Mouse (Mus musculus) liver, embryonic 14.5 days (tissue): ENCODE results near the gene Vma21. TPM values are rescaled to one million over a fixed set of nuclear protein-coding genes. Genes with fewer than 3 reads are reported as not detected.
A peak's percentile ranks its signal among the peaks of the same experiment; 100 is the strongest.

Experiments
- ATAC-seq: fragments of 200-750 bp; cut with Nextera tagmentation; 2 replicates; pipeline ENCODE4 v1.8.0; 2017; ENCODE audit warnings: moderate number of reproducible peaks, mild to moderate bottlenecking, moderate library complexity; ENCODE audit not compliant: insufficient read depth
- DNase-seq, 3 experiments: peaks; one replicate each; pipeline ENCODE4 v3.0.0-alpha.2; 2012 to 2013; ENCODE audit warnings: low read depth in 3 of 3, low spot score in 3 of 3
- H3K27ac ChIP-seq: fragments of 300-500 bp; sonication (generic); 2 replicates; pipeline ENCODE4 v1.5.1; 2014; ENCODE audit warnings: moderate library complexity, mild to moderate bottlenecking, control low read depth, inconsistent platforms
- H3K27me3 ChIP-seq: fragments of 300-500 bp; sonication (generic); 2 replicates; pipeline ENCODE4 v1.6.1; 2014; ENCODE audit warnings: mild to moderate bottlenecking, low read length, moderate library complexity; ENCODE audit not compliant: control insufficient read depth, insufficient read depth
- H3K36me3 ChIP-seq: fragments of 300-500 bp; sonication (generic); replicated peaks from 2 replicates; pipeline ENCODE4 v1.6.1; 2014; ENCODE audit warnings: low read depth; ENCODE audit not compliant: control insufficient read depth, insufficient read depth
- H3K4me1 ChIP-seq, 2 experiments: fragments of 200-500 bp in 1 of 2; fragments of 300-500 bp in 1 of 2; sonication (generic) in 1 of 2; replicated peaks; 2 replicates each; pipeline ENCODE4 v1.6.1; 2012 to 2014; ENCODE audit warnings: antibody characterized with exemption in 1 of 2, inconsistent platforms in 1 of 2, low read length in 1 of 2; ENCODE audit not compliant: control insufficient read depth in 2 of 2, insufficient read depth in 2 of 2
- H3K4me2 ChIP-seq: fragments of 300-500 bp; sonication (generic); 2 replicates; pipeline ENCODE4 v1.6.1; 2014; ENCODE audit warnings: low read depth, mild to moderate bottlenecking, control low read depth, moderate library complexity
- H3K4me3 ChIP-seq, 2 experiments: fragments of 200-500 bp in 1 of 2; fragments of 300-500 bp in 1 of 2; sonication (generic) in 1 of 2; 2 replicates each; pipeline ENCODE4 v1.5.1; 2012 to 2014; ENCODE audit warnings: low read depth in 2 of 2, low read length in 2 of 2, mild to moderate bottlenecking in 2 of 2, control low read depth in 1 of 2, inconsistent platforms in 1 of 2, moderate library complexity in 1 of 2; ENCODE audit not compliant: insufficient read depth in 1 of 2
- H3K9ac ChIP-seq: fragments of 300-500 bp; sonication (generic); replicated peaks from 2 replicates; pipeline ENCODE4 v1.6.1; 2014; ENCODE audit warnings: mild to moderate bottlenecking, control low read depth, moderate library complexity
- H3K9me3 ChIP-seq: fragments of 300-500 bp; sonication (generic); 2 replicates; pipeline ENCODE4 v1.6.1; 2016; ENCODE audit warnings: low read length, mixed read lengths; ENCODE audit not compliant: control insufficient read depth
- CTCF ChIP-seq: IDR thresholded peaks from 2 replicates; pipeline ENCODE4 v1.5.1; 2016; ENCODE audit warnings: antibody characterized with exemption, low read depth, control low read depth
- EP300 ChIP-seq: IDR thresholded peaks from 2 replicates; pipeline ENCODE4 v1.6.1; 2016; ENCODE audit warnings: antibody characterized with exemption, low read depth
- WGBS: fragments of 180-500 bp; shearing (Covaris S2); extraction: QIAGEN DNeasy Blood & Tissue Kit; methylation state at CpG from one replicate; pipeline ENCODE4 v1.1.7; 2014; ENCODE audit not compliant: insufficient replicate concordance; 5-methylcytosine and 5-hydroxymethylcytosine counted together
- polyA plus RNA-seq, 2 experiments: library from polyadenylated mRNA; depleted of rRNA in 1 of 2; stranded (reverse) in 1 of 2; unstranded in 1 of 2; fragments of >200 nt; fragmentation: Nextera tagmentation in 1 of 2; extraction: Ambion mirVana in 1 of 2; gene quantifications; 2 replicates each; pipeline versions ENCODE4 v1.2.1 to v1.2.3; 2012 to 2014

Vma21 gene
- polyA plus RNA-seq (2012; rRNA removed) (3.1 and 4.1 TPM in 2 replicates), polyA plus RNA-seq (2014; fragmentation: Nextera tagmentation; extraction: Ambion mirVana) (23.0 and 23.4 TPM in 2 replicates)

DNA sequence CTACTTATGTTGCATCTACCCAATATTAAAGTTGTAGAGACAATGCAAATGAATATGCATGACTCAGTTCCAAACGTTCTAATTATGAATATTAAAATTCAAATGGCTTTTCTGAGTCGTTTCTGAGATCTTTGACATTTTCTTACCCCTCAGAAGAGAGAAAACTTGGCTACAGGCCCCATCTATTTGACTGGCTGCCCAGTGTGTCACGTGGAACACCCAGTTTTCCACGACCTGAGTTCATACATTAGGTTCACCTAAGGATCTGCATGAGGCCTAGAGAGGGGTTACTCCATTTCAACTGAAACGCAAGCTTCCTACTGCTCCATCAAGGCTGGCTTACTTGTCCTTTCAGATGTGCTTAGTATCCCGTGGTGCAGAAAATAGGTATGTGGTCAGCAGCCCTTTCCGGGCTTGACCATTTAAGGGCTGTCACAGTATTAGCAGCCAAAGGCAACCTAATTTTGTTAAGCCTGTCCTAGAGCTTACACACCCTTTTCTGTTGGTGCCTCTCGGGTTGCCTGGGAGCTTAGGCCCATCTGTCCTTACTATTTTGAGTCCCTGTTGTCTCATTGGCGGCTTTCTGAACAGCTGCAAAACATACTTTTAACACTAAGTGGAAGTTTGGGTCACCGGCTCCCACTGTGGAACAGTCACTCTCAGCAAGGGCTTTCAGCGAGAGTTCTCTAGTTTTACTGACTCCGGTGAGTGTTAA lies at the start of gene Vma21:
TSS of gene Vma21 (plus strand) at position 294 of the 715 bp plus-strand sequence.
- no peaks in the 10 kb centered on the region for H3K9me3 ChIP-seq
- ATAC-seq (no peak), DNase-seq (no peak)
- H3K27ac ChIP-seq, result peak within 1 kb of the TSS; percentile 65
- H3K4me1 ChIP-seq, result peaks cover 0 to 4% of the 10 kb centered on the region in 2 experiments; a peak in 2 of 4 replicates
- no peak for TF ChIP-seq CTCF
- no peak for TF ChIP-seq EP300
- WGBS, result 33% methylated on average over 12 of the region's 12 CpGs
- peak within 1 kb of the TSS; percentile 64 to 72 for H3K4me3 ChIP-seq
- no peaks in the 10 kb centered on the region for H3K36me3 ChIP-seq
- no peaks in the 10 kb centered on the region for H3K27me3 ChIP-seq
- H3K9ac ChIP-seq, result peak within 1 kb of the TSS; percentile 81
- H3K4me2 ChIP-seq, result peak within 1 kb of the TSS; percentile 70

DNA sequence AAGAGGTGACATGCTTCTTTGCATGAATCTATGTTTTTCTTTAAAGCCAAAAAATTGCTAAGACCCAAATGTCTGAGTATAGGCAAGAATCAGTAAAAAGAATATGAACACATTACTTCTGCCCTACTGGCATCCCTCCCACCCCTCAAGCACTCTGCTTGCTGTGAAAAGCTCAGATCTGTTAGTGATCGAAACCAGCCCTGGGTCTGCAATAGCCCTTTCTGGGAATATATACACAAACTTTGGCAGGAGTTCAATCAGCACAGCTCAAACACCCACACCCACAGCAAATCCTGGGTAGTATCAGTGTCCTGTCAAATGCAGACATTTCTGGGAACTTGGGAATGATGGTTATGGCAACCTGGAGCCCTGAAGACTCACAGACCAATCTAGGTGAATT lies 47.8 kb upstream of the Vma21 start:
- H3K36me3 ChIP-seq, result no peaks in the 10 kb centered on the region
- H3K27ac ChIP-seq, result no peak overlapping the region
- H3K9me3 ChIP-seq, result no peaks in the 10 kb centered on the region
- no peak overlapping the region for H3K9ac ChIP-seq
- ATAC-seq, result no peak
- no peaks in the 10 kb centered on the region for H3K27me3 ChIP-seq
- DNase-seq, result no peak
- no peaks in the 10 kb centered on the region for H3K4me1 ChIP-seq
- no peak for TF ChIP-seq EP300
- no peak for TF ChIP-seq CTCF
- 70% methylated on average over 1 of the region's 1 CpGs for WGBS
- no peak overlapping the region for H3K4me2 ChIP-seq
- H3K4me3 ChIP-seq, result no peak overlapping the region

GRCm38 (mm10) chrX:71791106-71791505 lies 24.6 kb upstream of the Vma21 start:
- Histone ChIP-seq H3K4me2 (no peak overlapping the region), H3K36me3 (no peaks in the 10 kb centered on the region), H3K27me3 (no peaks in the 10 kb centered on the region), H3K4me3 (no peak overlapping the region), H3K9me3 (no peaks in the 10 kb centered on the region), H3K27ac (no peak overlapping the region), H3K4me1 (no peaks in the 10 kb centered on the region), H3K9ac (no peak overlapping the region)
- TF ChIP-seq EP300 (no peak), CTCF (no peak)
- DNase-seq (no peak), ATAC-seq (no peak)
- 15% methylated on average over 4 of the region's 4 CpGs for WGBS

- 60% methylated on average over 7 of the region's 7 CpGs for WGBS
- Histone ChIP-seq H3K27me3 (no peaks in the 10 kb centered on the region), H3K4me2 (no peak overlapping the region), H3K4me3 (no peak overlapping the region), H3K9me3 (no peaks in the 10 kb centered on the region), H3K36me3 (no peaks in the 10 kb centered on the region), H3K4me1 (no peaks in the 10 kb centered on the region), H3K27ac (no peak overlapping the region), H3K9ac (no peak overlapping the region)
- ATAC-seq (no peak), DNase-seq (no peak)
- TF ChIP-seq EP300, result no peak
- no peak for TF ChIP-seq CTCF
Measured at GRCm38 (mm10) chrX:71797766-71798165, 18.0 kb upstream of the Vma21 start.

- 55% methylated on average over 5 of the region's 5 CpGs for WGBS
- H3K9ac ChIP-seq, result no peak overlapping the region
- no peak for DNase-seq
- peak; percentile 18; the same call in 1 of the 2 replicates for TF ChIP-seq CTCF
- no peak for TF ChIP-seq EP300
- no peak overlapping the region for H3K4me3 ChIP-seq
- H3K9me3 ChIP-seq, result no peaks in the 10 kb centered on the region
- H3K27me3 ChIP-seq, result no peaks in the 10 kb centered on the region
- ATAC-seq, result no peak
- no peak overlapping the region for H3K27ac ChIP-seq
- H3K36me3 ChIP-seq, result no peaks in the 10 kb centered on the region
- H3K4me1 ChIP-seq, result no peaks in the 10 kb centered on the region
- no peak overlapping the region for H3K4me2 ChIP-seq
Measured at GRCm38 (mm10) chrX:71798883-71799282, 16.8 kb upstream of the Vma21 start.
